Mouse (Mus musculus) urinary bladder, postnatal 4 days (tissue): ENCODE results near the gene Prss22.
"Not testable (repeated sequence)": the region's sequence is repeated elsewhere in the genome, so short reads cannot be mapped to it uniquely, and the experiment has no call there.

ENCODE experiments used
- DNase-seq, 2 experiments: peaks; one replicate each; pipeline ENCODE4 v3.0.0; 2021 to 2022; ENCODE audit warnings: low spot score in 2 of 2

Prss22 gene

GRCm38 (mm10) chr17:23995421-23995820 lies 2.5 kb downstream of the Prss22 start:
- DNase-seq, result no peak

DNA sequence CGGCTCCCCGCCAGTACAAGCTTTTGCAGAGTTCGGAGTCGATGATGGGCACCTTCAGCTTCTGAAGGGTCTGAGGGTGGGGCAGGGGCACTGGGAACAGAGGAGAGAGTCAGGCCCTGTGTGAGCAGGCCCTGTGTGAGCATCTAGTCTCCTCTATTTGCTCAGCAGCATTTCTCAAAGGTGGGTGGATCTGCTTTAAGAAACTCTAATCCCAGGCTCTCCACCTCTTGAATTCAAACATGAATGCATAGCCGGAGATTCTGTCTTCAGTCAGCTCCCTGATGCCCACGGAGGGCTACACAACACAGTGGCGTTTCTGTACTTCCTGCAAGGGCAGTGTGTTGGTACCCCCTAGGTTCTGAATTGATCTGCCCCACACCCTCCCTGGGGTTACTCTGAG lies 3.2 kb downstream of the Prss22 start:
- DNase-seq, result no peak

DNA sequence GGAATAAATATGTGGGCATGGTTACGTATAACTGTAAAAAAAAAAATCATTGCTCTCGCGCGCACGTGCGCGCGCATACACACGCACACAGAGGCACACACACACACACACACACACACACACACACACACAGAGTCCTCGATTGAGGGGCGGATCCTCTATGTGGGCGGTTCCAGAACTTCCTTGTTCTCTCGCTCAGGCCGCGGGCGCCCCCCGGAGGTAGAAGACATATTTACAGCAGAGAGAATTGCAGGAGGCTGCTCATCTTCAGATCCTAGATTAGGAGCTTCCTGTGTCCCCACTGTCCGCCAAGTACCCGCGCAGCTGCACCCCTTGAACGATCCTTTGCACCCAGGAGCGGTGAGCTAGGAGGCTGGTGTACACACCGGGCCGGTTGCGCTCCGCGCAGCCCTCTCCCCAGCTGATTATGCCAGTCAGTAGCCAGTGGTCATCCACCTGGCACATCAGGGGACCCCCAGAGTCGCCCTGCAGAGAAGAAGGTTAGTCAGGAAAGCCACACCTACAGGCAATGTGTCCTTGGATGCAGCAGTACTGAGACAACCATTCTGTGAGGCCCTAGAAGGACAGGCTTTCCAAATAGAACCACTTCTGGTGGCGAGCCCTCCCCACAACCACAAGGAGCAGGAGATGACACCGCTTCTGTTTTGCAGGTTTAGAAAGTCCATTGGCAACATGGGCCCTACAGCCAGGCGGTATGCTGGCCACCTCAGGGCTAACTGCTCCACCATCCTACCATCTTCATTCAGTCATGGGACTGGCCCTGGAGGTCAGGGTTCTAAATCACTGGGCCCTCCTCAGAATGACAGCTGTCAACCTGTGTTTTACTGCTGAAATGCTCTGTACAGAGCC lies 4.1 kb downstream of the Prss22 start:
- peak; percentile 87 to 97 for DNase-seq

- no peak for DNase-seq
These were observed 4.9 kb downstream of the Prss22 start for GRCm38 (mm10) chr17:23992789-23993553.

- no peak for DNase-seq
These were observed 8.1 kb downstream of the Prss22 start for GRCm38 (mm10) chr17:23989802-23990201.

DNA sequence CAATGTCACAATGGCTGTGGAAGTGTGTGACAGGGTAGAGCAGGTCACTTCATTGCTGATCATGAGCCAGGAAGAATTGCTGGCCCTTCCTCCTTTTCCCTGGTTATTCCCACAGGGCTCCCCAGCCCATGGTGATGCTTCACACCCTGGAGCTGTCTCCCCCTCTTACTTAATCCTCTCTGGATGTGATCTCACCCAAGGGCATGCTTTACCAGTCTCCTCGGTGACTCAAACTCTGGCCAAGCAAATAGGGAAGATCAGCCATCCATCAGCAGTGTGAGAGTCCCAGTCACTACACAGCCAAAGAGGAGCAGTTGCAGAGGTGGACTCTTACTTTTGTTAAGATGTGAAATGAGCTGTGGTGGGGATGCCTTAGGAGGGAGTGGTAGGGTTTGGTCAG lies 12.9 kb downstream of the Prss22 start:
- DNase-seq, result no peak

DNA sequence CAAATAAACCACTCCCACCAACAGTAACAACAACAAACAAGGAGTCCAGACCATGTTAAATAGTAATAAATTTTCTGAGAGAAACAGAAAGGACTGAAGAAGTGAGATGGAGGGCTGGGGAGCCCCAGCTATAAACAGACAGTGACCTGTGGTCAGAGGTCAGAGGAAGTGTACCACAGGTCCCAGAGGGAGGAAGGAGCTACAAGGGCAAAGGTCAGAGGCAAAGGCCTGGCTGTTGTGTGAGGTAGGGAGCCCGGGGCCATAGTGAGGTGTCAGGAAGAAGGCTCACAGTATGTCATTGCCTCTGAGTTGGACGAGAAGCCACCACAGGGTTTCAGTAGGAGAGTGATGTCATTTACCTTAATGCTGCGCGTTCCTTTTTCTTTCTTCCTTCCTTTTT lies 15.0 kb downstream of the Prss22 start:
- no peak for DNase-seq

- DNase-seq, result no peak
These were observed 17.5 kb downstream of the Prss22 start, which contains the start of gene Prss30 for GRCm38 (mm10) chr17:23980297-23980909. Gene Prss30 (minus strand): TSS chr17:23980566.

GRCm38 (mm10) chr17:23979471-23979870 lies 18.4 kb downstream of the Prss22 start:
- no peak for DNase-seq

GRCm38 (mm10) chr17:23976665-23977064 lies 21.2 kb downstream of the Prss22 start:
- no peak for DNase-seq

DNA sequence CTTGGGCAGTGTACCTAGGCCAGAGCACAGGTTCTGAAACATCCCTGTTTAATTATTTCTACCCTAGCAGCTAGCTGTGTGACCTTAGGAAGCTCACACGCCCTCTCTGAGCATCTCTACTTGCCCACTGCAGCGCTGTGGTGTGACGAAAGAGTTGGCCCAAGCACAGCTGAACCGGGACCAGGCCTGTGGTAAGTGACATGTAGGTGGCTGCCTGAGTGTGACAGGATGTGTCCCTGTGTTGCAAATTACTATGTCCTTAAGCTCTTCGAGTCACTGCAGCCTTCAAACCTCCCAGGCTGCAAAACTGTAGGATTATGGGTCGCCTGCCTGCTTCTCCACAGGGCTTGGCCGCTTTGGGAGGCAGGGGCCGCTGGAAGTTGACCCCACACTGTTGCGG lies 26.6 kb downstream of the Prss22 start:
- DNase-seq, result no peak

DNA sequence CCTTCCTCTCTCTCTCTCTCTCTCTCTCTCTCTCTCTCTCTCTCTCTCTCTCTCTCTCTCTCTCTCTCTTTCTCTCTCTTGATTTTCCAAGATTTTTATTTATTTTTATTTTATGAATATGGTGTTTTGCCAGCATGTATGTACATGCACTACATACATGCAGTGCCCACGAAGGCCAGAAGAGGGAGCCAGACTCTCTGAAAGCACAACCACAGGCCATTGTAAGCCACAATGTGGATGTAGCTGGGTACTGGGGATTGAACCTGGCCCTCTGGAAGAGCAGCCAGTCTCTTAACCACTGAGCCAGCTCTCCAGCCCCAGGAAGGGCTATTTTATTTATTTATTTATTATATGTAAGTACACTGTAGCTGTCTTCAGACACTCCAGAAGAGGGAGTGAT lies 28.7 kb downstream of the Prss22 start:
- DNase-seq, result peak; percentile 57 to 80

GRCm38 (mm10) chr17:23968780-23969179 lies 29.1 kb downstream of the Prss22 start:
- DNase-seq, result no peak

- DNase-seq, result no peak
These were observed 31.1 kb downstream of the Prss22 start for GRCm38 (mm10) chr17:23966658-23967401.

- no peak for DNase-seq
These were observed 32.0 kb downstream of the Prss22 start for GRCm38 (mm10) chr17:23965805-23966425.

- DNase-seq, result no peak
These were observed 36.3 kb downstream of the Prss22 start for GRCm38 (mm10) chr17:23961573-23962122.

GRCm38 (mm10) chr17:23960084-23960738 lies 37.7 kb downstream of the Prss22 start:
- peak; percentile 70 to 72 for DNase-seq

- no peak for DNase-seq
These were observed 42.7 kb downstream of the Prss22 start, which contains the start of gene Sbpl for GRCm38 (mm10) chr17:23955174-23955573. Gene Sbpl (minus strand): TSS chr17:23955274.

DNA sequence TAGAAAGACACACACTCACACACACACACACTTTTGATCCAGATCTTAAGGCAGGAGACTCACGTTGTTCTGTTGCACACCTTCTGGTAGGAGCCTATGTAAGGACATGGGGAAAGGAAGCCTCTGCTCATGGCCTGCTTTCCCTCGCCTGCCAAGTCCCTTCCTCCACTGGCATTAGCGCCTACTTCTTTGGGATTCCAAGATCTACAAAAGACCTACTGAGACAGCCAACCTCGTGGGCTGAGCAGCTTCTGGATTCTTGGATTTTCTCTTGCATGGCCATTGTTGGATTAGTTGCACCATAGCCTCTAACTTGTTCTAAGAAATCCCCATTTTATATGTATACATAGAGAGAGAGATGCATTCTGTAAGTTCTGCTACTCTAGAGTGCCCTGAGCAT lies 47.1 kb downstream of the Prss22 start:
- DNase-seq, result not testable (repeated sequence)

DNA sequence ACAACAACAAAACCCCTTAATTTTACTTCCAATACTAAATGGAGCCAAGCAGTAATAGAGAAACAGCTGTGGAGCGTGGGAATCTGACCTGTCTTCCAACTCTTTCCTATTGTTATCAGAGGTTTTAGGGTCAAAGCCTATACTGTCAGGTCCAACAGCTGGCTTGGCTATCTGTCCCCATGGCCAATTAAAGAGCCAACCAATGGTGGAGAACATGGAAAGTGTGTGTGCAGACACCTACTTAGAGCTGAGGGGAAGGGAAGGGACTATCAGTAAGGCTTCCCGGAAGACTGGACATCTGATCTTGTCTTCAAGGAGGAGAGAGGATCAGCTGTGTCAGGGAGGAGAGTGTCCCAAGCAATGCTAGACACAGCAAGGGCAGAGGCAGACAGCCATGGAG lies 48.8 kb downstream of the Prss22 start:
- no peak for DNase-seq
